Mouse (Mus musculus): ENCODE measurements at regions not wholly inside any gene's neighbourhood (a gene's known extent, or its start where the extent isn't known, plus 50 kb on each side); places are given as distances from the start of the nearest gene placed in this dataset.
"Not testable (repeated sequence)": the region's sequence is repeated elsewhere in the genome, so short reads cannot be mapped to it uniquely, and the experiment has no call there.

GRCm38 (mm10) chr8:15532027-15532426 is 486.1 kb upstream of the BB014433 start:
- no peak overlapping the region for H3K4me3 ChIP-seq (ENCODE audit: control insufficient read depth in 1 of 2, insufficient read depth in 1 of 2, low read depth in 2 of 2, low read length in 2 of 2)
- H3K27ac ChIP-seq (ENCODE audit: control insufficient read depth, low read depth, low read length), result no peak overlapping the region
- TF ChIP-seq MXI1 (IDR thresholded peaks at IDR 0.05; ENCODE audit: low read depth, low read length), result no peak
- no peak for TF ChIP-seq MYB (IDR thresholded peaks at IDR 0.05; ENCODE audit: low read depth, low read length)
- no peak for TF ChIP-seq POLR2A (IDR thresholded peaks at IDR 0.05; ENCODE audit: control insufficient read depth in 1 of 2, insufficient read depth in 1 of 2, low read depth in 1 of 2, low read length in 2 of 2, poor library complexity in 1 of 2)
- no peak for TF ChIP-seq RCOR1 (IDR thresholded peaks at IDR 0.05; ENCODE audit: low read depth, low read length)
- TF ChIP-seq HCFC1 (IDR thresholded peaks at IDR 0.05; ENCODE audit: low read depth, low read length), result no peak
- no peak for TF ChIP-seq SIN3A (IDR thresholded peaks at IDR 0.05; ENCODE audit: low read length)
- TF ChIP-seq SMC3 (IDR thresholded peaks at IDR 0.05; ENCODE audit: low read depth, low read length), result no peak
- TF ChIP-seq TBP (IDR thresholded peaks at IDR 0.05; ENCODE audit: low read depth, low read length), result no peak
- TF ChIP-seq EP300 (IDR thresholded peaks at IDR 0.05; ENCODE audit: low read depth in 1 of 2, low read length in 2 of 2), result no peak
- TF ChIP-seq KAT2A (conservative IDR thresholded peaks at IDR 0.05; ENCODE audit: low read depth, low read length), result no peak
- no peak for TF ChIP-seq JUND (IDR thresholded peaks at IDR 0.05; ENCODE audit: low read depth, low read length)
- TF ChIP-seq CHD1 (IDR thresholded peaks at IDR 0.05; ENCODE audit: low read depth, low read length), result no peak
- TF ChIP-seq GABPA (IDR thresholded peaks at IDR 0.05; ENCODE audit: low read depth, low read length), result no peak
- no peak for TF ChIP-seq MAX (IDR thresholded peaks at IDR 0.05; ENCODE audit: low read length)
- H3K79me2 ChIP-seq (ENCODE audit: control insufficient read depth, insufficient read depth, low read length, poor library complexity), result no peaks in the 10 kb centered on the region
- H3K9me3 ChIP-seq (replicated peaks; ENCODE audit: insufficient read depth, low read length), result no peaks in the 10 kb centered on the region
- H3K9ac ChIP-seq (ENCODE audit: control insufficient read depth, low read depth, low read length, poor library complexity, severe bottlenecking), result no peak overlapping the region
- no peaks in the 10 kb centered on the region for H3K4me1 ChIP-seq (ENCODE audit: control insufficient read depth in 1 of 2, insufficient read depth in 2 of 2, low read length in 2 of 2)
- no peaks in the 10 kb centered on the region for H3K27me3 ChIP-seq (ENCODE audit: control insufficient read depth in 1 of 2, insufficient read depth in 2 of 2, low read length in 2 of 2)
- H3K36me3 ChIP-seq (ENCODE audit: control insufficient read depth in 1 of 2, insufficient read depth in 2 of 2, low read length in 2 of 2), result no peaks in the 10 kb centered on the region
- DNase-seq (ENCODE audit: low read depth, low spot score), result no peak

- DNase-seq (ENCODE audit: low read depth, low spot score), result no peak
- Histone ChIP-seq H3K9me3 (replicated peaks; ENCODE audit: insufficient read depth, low read length) (no peaks in the 10 kb centered on the region), H3K4me3 (ENCODE audit: control insufficient read depth in 1 of 2, insufficient read depth in 1 of 2, low read depth in 2 of 2, low read length in 2 of 2) (no peak overlapping the region), H3K27ac (ENCODE audit: control insufficient read depth, low read depth, low read length) (no peak overlapping the region), H3K27me3 (ENCODE audit: control insufficient read depth in 1 of 2, insufficient read depth in 2 of 2, low read length in 2 of 2) (no peaks in the 10 kb centered on the region), H3K36me3 (ENCODE audit: control insufficient read depth in 1 of 2, insufficient read depth in 2 of 2, low read length in 2 of 2) (no peaks in the 10 kb centered on the region), H3K9ac (ENCODE audit: control insufficient read depth, low read depth, low read length, poor library complexity, severe bottlenecking) (no peak overlapping the region), H3K4me1 (ENCODE audit: control insufficient read depth in 1 of 2, insufficient read depth in 2 of 2, low read length in 2 of 2) (no peaks in the 10 kb centered on the region), H3K79me2 (ENCODE audit: control insufficient read depth, insufficient read depth, low read length, poor library complexity) (no peaks in the 10 kb centered on the region)
- no peak for TF ChIP-seq POLR2AphosphoS5 (IDR thresholded peaks at IDR 0.05; ENCODE audit: borderline replicate concordance, low read depth, low read length)
- TF ChIP-seq ZNF384 (IDR thresholded peaks at IDR 0.05; ENCODE audit: low read depth, low read length), result no peak
- TF ChIP-seq JUND (IDR thresholded peaks at IDR 0.05; ENCODE audit: low read depth, low read length), result no peak
- no peak for TF ChIP-seq NELFE (IDR thresholded peaks at IDR 0.05; ENCODE audit: low read depth, low read length)
- no peak for TF ChIP-seq CHD1 (IDR thresholded peaks at IDR 0.05; ENCODE audit: low read depth, low read length)
- TF ChIP-seq SMC3 (IDR thresholded peaks at IDR 0.05; ENCODE audit: low read depth, low read length), result no peak
- TF ChIP-seq BHLHE40 (IDR thresholded peaks at IDR 0.05; ENCODE audit: borderline replicate concordance, low read depth, low read length), result no peak
- TF ChIP-seq RCOR1 (IDR thresholded peaks at IDR 0.05; ENCODE audit: low read depth, low read length), result no peak
- TF ChIP-seq MYC (IDR thresholded peaks at IDR 0.05; ENCODE audit: low read depth, low read length), result no peak
- no peak for TF ChIP-seq GABPA (IDR thresholded peaks at IDR 0.05; ENCODE audit: low read depth, low read length)
- TF ChIP-seq ELF1 (IDR thresholded peaks at IDR 0.05; ENCODE audit: low read depth, low read length), result no peak
- TF ChIP-seq CHD2 (IDR thresholded peaks at IDR 0.05; ENCODE audit: low read length), result no peak
- TF ChIP-seq ZC3H11A (IDR thresholded peaks at IDR 0.05; ENCODE audit: low read depth, low read length), result no peak
- no peak for TF ChIP-seq SIN3A (IDR thresholded peaks at IDR 0.05; ENCODE audit: low read length)
- no peak for TF ChIP-seq EP300 (IDR thresholded peaks at IDR 0.05; ENCODE audit: low read depth in 1 of 2, low read length in 2 of 2)
- TF ChIP-seq USF2 (IDR thresholded peaks at IDR 0.05; ENCODE audit: borderline replicate concordance in 1 of 2, insufficient read depth in 1 of 2, low read depth in 1 of 2, low read length in 2 of 2), result no peak
- TF ChIP-seq MAZ (IDR thresholded peaks at IDR 0.05; ENCODE audit: low read depth, low read length), result no peak
- TF ChIP-seq MAFK (IDR thresholded peaks at IDR 0.05; ENCODE audit: borderline replicate concordance, low read depth, low read length), result no peak
- no peak for TF ChIP-seq TCF12 (IDR thresholded peaks at IDR 0.05; ENCODE audit: low read depth, low read length)
Measured at GRCm38 (mm10) chr8:15525461-15525860, 479.6 kb upstream of the BB014433 start.

- DNase-seq (ENCODE audit: low read depth, low spot score); H3K79me2 ChIP-seq (ENCODE audit: control insufficient read depth, insufficient read depth, low read length, poor library complexity); H3K27me3 ChIP-seq (ENCODE audit: control insufficient read depth in 1 of 2, insufficient read depth in 2 of 2, low read length in 2 of 2); H3K9me3 ChIP-seq (replicated peaks; ENCODE audit: insufficient read depth, low read length); H3K36me3 ChIP-seq (ENCODE audit: control insufficient read depth in 1 of 2, insufficient read depth in 2 of 2, low read length in 2 of 2); H3K4me3 ChIP-seq (ENCODE audit: control insufficient read depth in 1 of 2, insufficient read depth in 1 of 2, low read depth in 2 of 2, low read length in 2 of 2); H3K4me1 ChIP-seq (ENCODE audit: control insufficient read depth in 1 of 2, insufficient read depth in 2 of 2, low read length in 2 of 2); H3K9ac ChIP-seq (ENCODE audit: control insufficient read depth, low read depth, low read length, poor library complexity, severe bottlenecking); H3K27ac ChIP-seq (ENCODE audit: control insufficient read depth, low read depth, low read length): not testable (repeated sequence)
Measured at GRCm38 (mm10) chr8:15519896-15520295, 474.0 kb upstream of the BB014433 start.

Measured in MEL (cell line).